Mouse (Mus musculus) midbrain, postnatal 0 days (tissue): ENCODE data around the gene Sec16b. TPM values are rescaled to one million over a fixed set of nuclear protein-coding genes. Genes with fewer than 3 reads are reported as not detected.

ENCODE experiments used
- ATAC-seq: fragments of 200-750 bp; cut with Nextera tagmentation; 2 replicates; pipeline ENCODE4 v1.8.0; 2017; ENCODE audit warnings: moderate number of reproducible peaks, mild to moderate bottlenecking, moderate TSS enrichment, moderate library complexity; ENCODE audit not compliant: low FRiP score
- DNase-seq: peaks from one replicate; pipeline ENCODE4 v3.0.0-alpha.2; 2015; ENCODE audit warnings: low spot score
- H3K27ac ChIP-seq: fragments of 300-500 bp; sonication (generic); 2 replicates; pipeline ENCODE4 v1.5.1; 2014; ENCODE audit warnings: low read depth, mild to moderate bottlenecking, low read length, mixed read lengths
- H3K27me3 ChIP-seq: fragments of 300-500 bp; sonication (generic); 2 replicates; pipeline ENCODE4 v1.6.1; 2014; ENCODE audit warnings: low read length, control low read depth, mixed read lengths; ENCODE audit not compliant: insufficient read depth
- H3K36me3 ChIP-seq: fragments of 300-500 bp; sonication (generic); 2 replicates; pipeline ENCODE4 v1.6.1; 2014; ENCODE audit warnings: low read length, control low read depth, mixed read lengths; ENCODE audit not compliant: insufficient read depth
- H3K4me1 ChIP-seq: fragments of 300-500 bp; sonication (generic); 2 replicates; pipeline ENCODE4 v1.6.1; 2014; ENCODE audit warnings: mild to moderate bottlenecking, control low read depth, antibody characterized with exemption, low read length, mixed read lengths; ENCODE audit not compliant: insufficient read depth
- H3K4me2 ChIP-seq: fragments of 300-500 bp; sonication (generic); 2 replicates; pipeline ENCODE4 v1.6.1; 2014; ENCODE audit warnings: low read depth, mild to moderate bottlenecking, low read length, mixed read lengths; ENCODE audit not compliant: poor library complexity, severe bottlenecking
- H3K4me3 ChIP-seq: fragments of 300-500 bp; sonication (generic); 2 replicates; pipeline ENCODE4 v1.5.1; 2014; ENCODE audit warnings: low read depth, mild to moderate bottlenecking, low read length, moderate library complexity
- H3K9ac ChIP-seq: fragments of 300-500 bp; sonication (generic); replicated peaks from 2 replicates; pipeline ENCODE4 v1.6.1; 2014; ENCODE audit warnings: mild to moderate bottlenecking, low read length, moderate library complexity, mixed read lengths; ENCODE audit not compliant: poor library complexity, severe bottlenecking
- H3K9me3 ChIP-seq: fragments of 300-500 bp; sonication (generic); 2 replicates; pipeline ENCODE4 v1.6.1; 2016; ENCODE audit warnings: low read length, control low read depth
- CTCF ChIP-seq: IDR thresholded peaks from 2 replicates; pipeline ENCODE4 v1.5.1; 2016; ENCODE audit warnings: antibody characterized with exemption, mild to moderate bottlenecking
- WGBS: fragments of 180-500 bp; shearing (Covaris S2); extraction: QIAGEN DNeasy Blood & Tissue Kit; methylation state at CpG from one replicate; pipeline ENCODE4 v1.1.7; 2014; 5-methylcytosine and 5-hydroxymethylcytosine counted together
- polyA plus RNA-seq: library from polyadenylated mRNA; unstranded; fragments of >200 nt; fragmentation: Nextera tagmentation; extraction: Ambion mirVana; gene quantifications from 2 replicates; pipeline ENCODE4 v1.2.1, GENCODE M21; 2015
- total RNA-seq: library from RNA; depleted of rRNA; stranded (reverse); fragments of >200 nt; gene quantifications from 2 replicates; pipeline ENCODE4 v1.2.3, GENCODE M21; 2014; rRNA removed

The Sec16b gene
- total and polyA plus RNA-seq, 2 experiments from 2014 or later = 0.30 to 0.49 TPM

DNA sequence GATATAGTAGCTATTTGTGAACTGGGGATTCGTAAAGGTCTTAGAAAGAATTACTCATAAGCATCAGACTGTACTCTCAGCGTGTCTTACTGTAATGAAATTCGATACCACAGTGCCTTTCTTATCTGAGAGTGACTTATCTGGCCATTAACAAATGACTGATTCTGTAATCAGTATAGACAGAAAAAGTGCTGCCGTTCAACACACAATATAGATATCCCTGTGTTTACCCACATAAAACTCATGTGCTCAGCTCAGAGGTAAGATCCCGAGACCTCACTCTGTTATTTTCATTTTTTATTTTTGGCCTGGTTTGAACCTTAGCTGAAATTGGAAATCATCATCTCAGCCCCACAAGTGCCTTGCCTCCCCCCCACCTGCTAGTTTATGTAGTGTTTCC is 98.0 kb downstream of the Sec16b start:
- TF ChIP-seq CTCF = no peak
- Histone ChIP-seq H3K9me3 (no peaks in the 10 kb centered on the region), H3K36me3 (no peaks in the 10 kb centered on the region), H3K4me1 (no peaks in the 10 kb centered on the region; the same call in 1 of the 2 replicates), H3K27me3 (no peaks in the 10 kb centered on the region), H3K4me3 (no peak overlapping the region), H3K4me2 (no peak overlapping the region), H3K27ac (no peak overlapping the region), H3K9ac (no peak overlapping the region)
- ATAC-seq (no peak), DNase-seq (no peak)
- WGBS = 70% methylated on average over 5 of the region's 5 CpGs

Other genes with a start within 250 kb of the Sec16b start
- 41.2 and 60.5 TPM in 2 replicates for gene Rasal2, start 94.1 kb upstream of the Sec16b start, total RNA-seq
- gene Rasal2, start 94.1 kb upstream of the Sec16b start, polyA plus RNA-seq = 34.8 and 36.3 TPM in 2 replicates
- gene Cryzl2, start 48.2 kb upstream of the Sec16b start, total RNA-seq = 9.4 and 10.1 TPM in 2 replicates
- gene Cryzl2, start 48.2 kb upstream of the Sec16b start, polyA plus RNA-seq = 8.6 and 9.0 TPM in 2 replicates